Mouse (Mus musculus): ENCODE measurements at regions not wholly inside any gene's neighbourhood (a gene's known extent, or its start where the extent isn't known, plus 50 kb on each side); places are given as distances from the start of the nearest gene placed in this dataset.

DNA sequence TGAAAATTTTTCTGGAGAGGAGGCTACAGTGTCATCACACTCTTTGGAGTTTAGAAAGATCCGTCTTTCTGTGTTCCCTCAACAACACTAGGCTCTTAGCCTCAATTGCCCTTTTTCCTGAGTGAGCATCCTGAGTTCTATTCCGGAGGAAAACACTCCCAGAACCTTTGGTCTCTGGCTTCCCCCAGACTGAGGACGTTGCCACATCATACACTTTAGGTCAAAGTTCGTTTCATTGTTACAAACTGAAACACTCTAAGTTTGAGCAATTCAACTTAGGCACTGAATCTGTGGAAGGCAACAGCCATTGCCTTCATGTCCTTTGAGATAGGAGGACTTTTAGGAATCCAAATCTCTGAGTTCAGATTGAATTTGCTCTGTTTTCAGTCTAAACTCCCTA, 85.0 kb downstream of the Arl4a start:
- no peak for DNase-seq (ENCODE audit: low read depth)

DNA sequence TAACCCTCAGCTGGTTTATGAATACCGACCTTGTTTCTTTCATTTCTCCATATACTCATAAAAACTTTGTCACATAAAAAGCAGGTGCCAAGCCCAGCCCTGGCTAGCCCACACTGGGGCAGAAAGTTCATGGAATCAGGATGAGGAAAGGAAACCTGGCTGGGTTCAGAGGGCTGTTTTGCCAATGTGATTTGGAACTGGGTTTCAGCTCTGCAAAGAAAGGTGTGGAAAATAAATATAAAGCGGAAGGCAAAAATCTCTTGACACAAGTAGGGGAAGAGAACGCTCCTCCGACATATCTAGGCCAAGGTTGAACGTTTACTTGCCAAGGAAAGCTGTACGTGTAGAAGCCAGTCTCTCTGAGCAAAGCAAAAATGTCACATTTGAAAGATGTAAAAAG, 85.9 kb downstream of the Arl4a start:
- DNase-seq (ENCODE audit: low read depth) = no peak

- DNase-seq (ENCODE audit: low read depth) = no peak
Measured at GRCm38 (mm10) chr12:39950270-39950801, 87.5 kb downstream of the Arl4a start.

- no peak for DNase-seq (ENCODE audit: low read depth)
Measured at GRCm38 (mm10) chr12:39942910-39943309, 94.9 kb downstream of the Arl4a start.

GRCm38 (mm10) chr12:39941162-39941561, 96.7 kb downstream of the Arl4a start:
- no peak for DNase-seq (ENCODE audit: low read depth)

DNA sequence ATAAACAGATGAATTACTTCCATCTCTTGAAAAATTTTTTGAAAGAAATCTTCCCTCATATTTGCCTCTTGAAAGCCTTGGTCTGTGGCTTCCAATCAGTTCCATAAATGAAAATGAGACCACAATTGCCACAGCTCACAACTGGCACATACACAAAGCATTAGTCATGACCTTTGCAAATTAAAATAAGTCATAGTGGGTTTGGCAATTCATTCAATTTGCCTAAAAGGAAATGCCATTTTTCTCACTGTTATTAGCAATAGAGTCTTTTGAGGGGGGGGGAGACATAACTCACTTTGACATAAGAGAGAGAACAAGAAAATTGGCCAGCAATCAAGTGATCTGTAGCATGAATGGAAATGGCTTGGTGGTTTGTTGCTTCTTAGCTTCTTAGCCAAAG, 98.8 kb downstream of the Arl4a start:
- DNase-seq (ENCODE audit: low read depth) = peak; percentile 45

GRCm38 (mm10) chr12:39938211-39938610, 99.6 kb downstream of the Arl4a start:
- DNase-seq (ENCODE audit: low read depth) = no peak

- DNase-seq (ENCODE audit: low read depth) = no peak
Measured at GRCm38 (mm10) chr12:39936331-39936730, 101.5 kb downstream of the Arl4a start.

DNA sequence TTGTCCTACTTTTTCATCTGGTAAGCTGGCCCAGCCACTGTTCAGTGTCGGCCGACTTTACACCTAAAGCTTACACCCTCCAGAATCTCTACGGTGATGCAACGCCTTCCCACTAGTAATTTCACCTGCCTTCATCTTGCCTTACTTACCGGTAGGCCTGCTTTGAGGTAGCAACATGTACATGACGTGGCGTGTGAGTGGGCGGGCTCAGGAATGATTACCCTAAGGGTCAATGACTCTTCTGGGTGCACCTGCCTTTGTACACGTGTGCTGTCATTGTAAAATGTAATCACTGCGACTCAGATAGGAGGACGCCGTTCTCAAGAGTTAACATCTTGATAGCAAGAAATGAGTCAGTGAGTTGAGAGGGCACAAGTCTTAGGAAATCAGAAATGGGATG, 102.0 kb downstream of the Arl4a start:
- DNase-seq (ENCODE audit: low read depth) = no peak

DNA sequence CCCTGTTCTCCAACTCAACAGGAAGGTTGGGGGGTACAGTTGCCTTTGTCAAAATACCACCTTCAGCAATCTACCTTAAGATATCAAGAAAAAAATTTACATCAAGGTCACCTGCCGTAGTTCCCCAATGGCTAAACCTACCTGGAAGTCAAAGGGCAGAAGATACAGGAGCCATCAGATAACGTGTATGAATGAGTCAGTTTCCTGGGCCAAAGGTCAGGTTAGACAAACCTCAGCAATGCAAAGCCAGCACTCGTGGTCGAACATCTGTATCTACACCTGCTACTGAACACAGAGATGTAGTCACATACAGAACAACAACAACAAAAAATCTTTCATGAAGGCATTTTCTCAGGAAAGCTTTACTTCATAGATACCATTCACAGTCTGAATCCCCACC, 102.9 kb downstream of the Arl4a start:
- DNase-seq (ENCODE audit: low read depth) = no peak

DNA sequence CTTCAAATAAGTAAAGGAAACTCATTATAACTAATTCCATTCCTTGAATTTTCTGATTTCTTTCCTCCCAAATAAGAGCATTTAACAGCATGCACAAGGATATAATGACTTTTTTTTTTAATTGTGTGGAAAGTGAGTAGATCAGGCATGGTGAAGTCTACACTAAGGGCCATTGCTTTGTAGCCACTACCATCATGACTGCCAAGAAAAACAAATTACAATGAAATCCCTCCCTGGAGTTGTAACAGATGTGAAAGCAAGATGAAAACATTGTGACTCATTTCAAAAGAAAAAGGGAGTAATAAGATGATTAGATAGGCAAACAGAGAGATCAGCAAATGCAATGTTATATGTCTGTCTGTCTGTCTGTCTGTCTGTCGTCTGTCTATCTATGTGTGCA, 106.6 kb downstream of the Arl4a start:
- DNase-seq (ENCODE audit: low read depth) = no peak

DNA sequence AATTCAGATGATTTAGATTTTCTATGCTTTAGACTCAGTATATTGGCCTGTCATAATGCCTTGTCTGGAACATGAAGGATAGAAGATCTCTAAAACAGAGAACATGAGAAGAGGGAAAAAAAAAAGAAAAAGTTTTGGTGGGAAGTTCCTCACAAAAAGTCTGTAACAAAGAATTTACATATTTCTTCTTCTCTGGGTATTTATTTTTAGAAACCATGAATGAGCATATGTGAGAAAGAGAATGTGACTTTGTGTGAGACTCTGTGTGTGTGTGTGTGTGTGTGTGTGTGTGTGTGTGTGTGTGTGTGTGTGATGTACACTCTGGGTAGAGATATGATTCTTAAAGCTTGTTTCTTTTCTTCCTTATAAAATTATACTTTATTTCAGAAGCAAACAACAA, 109.9 kb downstream of the Arl4a start:
- no peak for DNase-seq (ENCODE audit: low read depth)

- no peak for DNase-seq (ENCODE audit: low read depth)
Measured at GRCm38 (mm10) chr12:39927014-39927413, 110.8 kb downstream of the Arl4a start.

GRCm38 (mm10) chr12:39921481-39921880, 116.3 kb downstream of the Arl4a start:
- no peak for DNase-seq (ENCODE audit: low read depth)

- peak; percentile 39 for DNase-seq (ENCODE audit: low read depth)
Measured at GRCm38 (mm10) chr12:39920466-39920913, 117.3 kb downstream of the Arl4a start.

DNA sequence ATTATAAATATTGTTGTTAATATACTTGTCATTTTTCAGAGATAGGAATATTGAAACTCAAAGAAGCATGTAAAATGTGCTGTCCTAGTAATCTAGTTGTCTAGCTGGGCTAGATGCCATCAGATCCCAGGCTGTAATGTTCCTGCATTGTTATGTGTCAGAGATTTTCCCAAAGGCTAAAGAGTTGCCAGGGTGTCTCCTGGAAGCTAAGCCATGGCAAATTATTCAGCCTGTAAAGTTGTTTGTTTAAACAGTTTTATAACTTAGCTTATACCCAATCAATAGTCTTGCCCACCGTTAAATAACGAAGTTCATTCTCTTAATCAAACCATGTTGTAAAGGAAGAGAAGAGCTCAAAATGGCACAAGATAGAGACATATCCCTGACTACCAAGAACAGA, 117.9 kb downstream of the Arl4a start:
- DNase-seq (ENCODE audit: low read depth) = no peak

- no peak for DNase-seq (ENCODE audit: low read depth)
Measured at GRCm38 (mm10) chr12:39888493-39888892, 149.3 kb downstream of the Arl4a start.

GRCm38 (mm10) chr12:39885366-39885765, 152.5 kb downstream of the Arl4a start:
- no peak for DNase-seq (ENCODE audit: low read depth)

DNA sequence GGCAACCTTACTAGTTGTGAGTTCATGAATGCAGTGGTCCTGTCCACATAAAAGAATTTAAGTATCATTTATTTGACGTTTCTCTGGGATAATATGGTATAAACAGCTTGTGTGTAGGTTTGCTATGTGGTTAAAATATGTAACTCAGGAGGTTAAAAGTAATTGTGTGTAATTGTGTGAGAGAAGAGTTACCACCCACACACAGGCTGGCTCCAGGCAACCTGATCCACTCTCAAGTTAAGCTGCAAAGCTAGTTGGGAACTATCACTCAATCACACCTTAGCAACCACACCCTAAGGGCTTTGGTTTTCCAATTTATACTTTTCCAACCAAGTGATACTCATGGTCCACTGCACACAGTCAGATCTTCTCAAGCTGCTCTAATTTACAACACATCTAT, 157.5 kb downstream of the Arl4a start:
- DNase-seq (ENCODE audit: low read depth) = no peak

DNA sequence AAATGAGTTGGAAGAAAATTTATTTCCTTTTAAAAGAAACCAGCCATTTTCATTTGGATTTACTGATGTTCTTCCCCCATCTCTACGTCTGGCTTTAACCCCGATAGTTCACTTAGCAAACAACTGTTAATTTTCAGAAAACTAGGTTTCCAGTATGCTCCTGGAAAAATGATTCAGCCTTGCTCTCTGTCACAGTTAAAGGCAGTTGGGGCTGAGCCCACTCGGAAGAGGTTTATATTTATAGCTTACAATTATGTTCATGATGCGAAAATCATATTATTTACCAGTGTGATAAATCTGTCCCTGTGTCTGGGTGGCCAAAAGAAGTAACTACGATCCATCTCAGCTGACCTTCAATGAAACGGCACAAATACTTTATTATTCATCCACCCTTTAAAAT, 163.9 kb downstream of the Arl4a start:
- DNase-seq (ENCODE audit: low read depth) = no peak

DNA sequence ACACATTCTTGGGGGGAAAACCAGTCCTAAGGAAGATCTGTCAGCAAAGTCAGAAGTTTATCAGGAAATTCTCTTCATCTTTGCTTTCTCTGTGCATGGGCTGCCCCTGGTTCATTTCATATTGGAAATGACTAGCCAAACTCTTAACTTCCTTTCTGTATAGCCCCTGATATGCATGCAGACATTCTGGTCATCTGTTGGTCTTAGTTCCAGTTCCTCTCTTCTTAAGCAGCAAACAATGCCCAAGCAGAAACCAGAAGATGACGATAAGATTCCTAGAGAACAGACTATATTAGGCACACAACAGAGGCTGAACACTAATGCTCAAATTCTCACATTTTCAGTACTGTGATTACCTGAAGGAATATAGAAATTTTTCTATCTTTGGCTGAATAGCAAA, 176.0 kb downstream of the Arl4a start:
- DNase-seq (ENCODE audit: low read depth) = no peak

DNA sequence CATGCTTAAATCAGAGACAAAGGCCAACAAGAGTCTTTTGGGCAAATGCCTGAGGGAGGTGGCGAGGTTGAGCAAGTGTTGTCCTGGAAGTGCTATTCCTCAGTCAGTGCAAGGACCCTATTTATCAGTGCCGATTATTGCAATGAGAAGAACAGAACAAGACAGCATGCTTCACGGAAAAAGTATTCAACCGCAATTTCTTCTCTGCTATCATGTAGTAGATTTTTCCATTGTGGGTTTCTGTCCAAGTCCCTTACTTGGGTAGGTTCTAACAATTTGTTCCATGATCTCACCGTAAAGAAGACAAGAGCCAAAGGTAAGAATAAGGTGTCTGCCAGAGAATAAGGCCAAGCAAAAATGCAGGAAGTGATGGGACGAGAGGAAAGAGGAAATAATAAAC, 186.2 kb downstream of the Arl4a start:
- DNase-seq (ENCODE audit: low read depth) = no peak

- no peak for DNase-seq (ENCODE audit: low read depth)
Measured at GRCm38 (mm10) chr12:39849346-39850058, 188.3 kb downstream of the Arl4a start.

- no peak for DNase-seq (ENCODE audit: low read depth)
Measured at GRCm38 (mm10) chr12:39840615-39841014, 197.2 kb downstream of the Arl4a start.
